Comparison of ENCODE assay signal across 11 mouse cellular contexts in genomic region chr12:76695773-76696172, GRCm38 (mm10). TPM values are rescaled to one million over a fixed set of nuclear protein-coding genes. Genes with fewer than 3 reads are reported as not detected.
A peak's percentile ranks its signal among the peaks of the same experiment; 100 is the strongest.
DNase-seq lines count a peak whose midpoint lies in the region; ATAC-seq and TF ChIP-seq lines count a peak whose summit lies in the region.
"Had no signal": no experiment of that assay in that cellular context is flagged by ENCODE, and none has a peak within 500 bp of the region (broad histone marks: within the 10 kb centered on the region; RNA-seq: fewer than 3 reads in every experiment).

No protein-coding gene starts in this region.

- no peaks in the 10 kb centered on the region for H3K27me3 ChIP-seq in erythroblast, embryonic 14.5 days (ENCODE audit: control insufficient read depth)
- no peaks in the 10 kb centered on the region for H3K27me3 ChIP-seq in hindbrain, embryonic 15.5 days
- H3K27me3 ChIP-seq in hindbrain, embryonic 10.5 days (ENCODE audit: insufficient read depth, poor library complexity, severe bottlenecking), result peaks cover 7% of the 10 kb centered on the region; the same call in 1 of the 2 replicates
- H3K27me3 ChIP-seq in E14TG2a.4 (ENCODE audit: insufficient read depth, low read length), result no peaks in the 10 kb centered on the region
- H3K27me3 ChIP-seq: embryonic facial prominence, embryonic 13.5 days; limb, embryonic 13.5 days had no signal

- peaks cover 87% of the 10 kb centered on the region for H3K4me1 ChIP-seq in erythroblast, embryonic 14.5 days (ENCODE audit: control insufficient read depth)
- peaks cover 14% of the 10 kb centered on the region for H3K4me1 ChIP-seq in hindbrain, embryonic 15.5 days (replicated peaks)
- H3K4me1 ChIP-seq in hindbrain, embryonic 10.5 days (replicated peaks), result peaks cover 15% of the 10 kb centered on the region
- H3K4me1 ChIP-seq in E14TG2a.4 (replicated peaks; ENCODE audit: low read depth, low read length), result peaks cover 58% of the 10 kb centered on the region
- H3K4me1 ChIP-seq in cortical plate, adult 2 months (ENCODE audit: control insufficient read depth, insufficient read depth, low read length), result no peaks in the 10 kb centered on the region

- no peak for TF ChIP-seq CTCF in E14TG2a.4 (conservative IDR thresholded peaks at IDR 0.05; ENCODE audit: low read length)
- TF ChIP-seq CTCF in cortical plate, adult 2 months (IDR thresholded peaks at IDR 0.05; ENCODE audit: extremely low read depth, insufficient read depth, low read length), result no peak

- H3K36me3 ChIP-seq in erythroblast, embryonic 14.5 days (ENCODE audit: control insufficient read depth), result peaks cover 96% of the 10 kb centered on the region
- H3K36me3 ChIP-seq in hindbrain, embryonic 15.5 days, result no peaks in the 10 kb centered on the region
- H3K36me3 ChIP-seq in hindbrain, embryonic 10.5 days, result no peaks in the 10 kb centered on the region
- H3K36me3 ChIP-seq in E14TG2a.4 (ENCODE audit: insufficient read depth, low read length), result no peaks in the 10 kb centered on the region
- H3K36me3 ChIP-seq: embryonic facial prominence, embryonic 13.5 days; forebrain, embryonic 12.5 days; limb, embryonic 13.5 days had no signal

- no peak overlapping the region for H3K27ac ChIP-seq in hindbrain, embryonic 15.5 days (replicated peaks)
- no peak overlapping the region for H3K27ac ChIP-seq in hindbrain, embryonic 10.5 days
- 0 out of 2 replicates have a peak overlapping the region, but pooled peaks have one; percentile 7 for H3K27ac ChIP-seq in cortical plate, adult 2 months (ENCODE audit: insufficient read depth, low read length)
- H3K27ac ChIP-seq: embryonic facial prominence, embryonic 13.5 days; forebrain, embryonic 12.5 days; limb, embryonic 13.5 days had no signal

- H3K9me3 ChIP-seq in erythroblast, embryonic 14.5 days (ENCODE audit: control insufficient read depth, low read length), result no peaks in the 10 kb centered on the region
- no peaks in the 10 kb centered on the region for H3K9me3 ChIP-seq in hindbrain, embryonic 15.5 days
- H3K9me3 ChIP-seq in hindbrain, embryonic 10.5 days, result no peaks in the 10 kb centered on the region
- H3K9me3 ChIP-seq in E14TG2a.4 (ENCODE audit: low read length), result no peaks in the 10 kb centered on the region
- H3K9me3 ChIP-seq: embryonic facial prominence, embryonic 13.5 days; forebrain, embryonic 12.5 days; limb, embryonic 13.5 days had no signal

- H3K9ac ChIP-seq in hindbrain, embryonic 15.5 days, result no peak overlapping the region

- 68% methylated on average over 5 of the region's 5 CpGs for WGBS in hindbrain, embryonic 15.5 days
- 65% methylated on average over 5 of the region's 5 CpGs for WGBS in hindbrain, embryonic 10.5 days

- DNase-seq in hindbrain, embryonic 10.5 days (ENCODE audit: low spot score), result no peak
- no peak for DNase-seq in kidney, adult 9 months
- DNase-seq: heart, postnatal 4 days had no signal

- no peak for TF ChIP-seq POLR2A in cortical plate, adult 2 months (IDR thresholded peaks at IDR 0.05; ENCODE audit: extremely low read depth, insufficient read depth, low read length)

- no peak for ATAC-seq in erythroblast, adult 5-6 weeks (replicated peaks; ENCODE audit: low FRiP score, poor library complexity, severe bottlenecking)
- 0 out of 2 replicates have a peak, but pooled peaks have one; percentile 42 for ATAC-seq in hindbrain, embryonic 15.5 days (ENCODE audit: low FRiP score, low read depth)

- H3K4me2 ChIP-seq in hindbrain, embryonic 15.5 days, result no peak overlapping the region

- peak overlapping the region; percentile 33 for H3K4me3 ChIP-seq in erythroblast, embryonic 14.5 days (replicated peaks)
- H3K4me3 ChIP-seq in hindbrain, embryonic 15.5 days, result no peak overlapping the region
- H3K4me3 ChIP-seq in hindbrain, embryonic 10.5 days, result no peak overlapping the region
- H3K4me3 ChIP-seq in E14TG2a.4 (replicated peaks; ENCODE audit: low read length), result peak overlapping the region; percentile 70
- H3K4me3 ChIP-seq in cortical plate, adult 2 months (ENCODE audit: insufficient read depth, low read length), result no peak overlapping the region

RNA-seq across cellular contexts. Expression of gene Sptb, which starts 14.6 kb away (rescaled TPM):
- 192 and 204 TPM in 2 replicates for polyA plus RNA-seq in erythroblast, embryonic 14.5 days (2012)
- total RNA-seq in erythroblast, adult 5-6 weeks (2015; ENCODE audit: low replicate concordance), result 261 and 284 TPM in 2 replicates
- 799 and 1,028 TPM in 2 replicates for total RNA-seq in erythroblast, adult 5-6 weeks (2017; ENCODE audit: low replicate concordance)
- polyA plus RNA-seq in hindbrain, embryonic 15.5 days (2015; fragmentation: Nextera tagmentation; extraction: Ambion mirVana), result 6.3 and 8.0 TPM in 2 replicates
- polyA plus RNA-seq in hindbrain, embryonic 10.5 days (2016; fragmentation: Nextera tagmentation; extraction: Ambion mirVana), result 4.8 TPM in 2 replicates
- polyA plus RNA-seq in cortical plate, adult 2 months (2012; rRNA removed), result 44.6 and 46.9 TPM in 2 replicates

Comparison
In these comparisons a context has a peak if more than half of its experiments do, and no peak if none do; other contexts are left out.
1. H3K4me3 ChIP-seq: peak in erythroblast, embryonic 14.5 days (single experiment) and E14TG2a.4 (single experiment); none in hindbrain, embryonic 15.5 days (single experiment), hindbrain, embryonic 10.5 days (single experiment) and cortical plate, adult 2 months (single experiment).